Mouse (Mus musculus) kidney, adult 18-20 months (tissue): ENCODE measurements around the gene Papss1.

Source experiments
- DNase-seq: peaks from one replicate; pipeline ENCODE4 v3.0.0; 2021

Papss1 gene

GRCm38 (mm10) chr3:131637664-131638063, 73.1 kb downstream of the Papss1 start:
- no peak for DNase-seq

GRCm38 (mm10) chr3:131638216-131638615, 73.6 kb downstream of the Papss1 start:
- no peak for DNase-seq

- DNase-seq = no peak
Observed at GRCm38 (mm10) chr3:131642681-131643292, 78.2 kb downstream of the Papss1 start.

- no peak for DNase-seq
Observed at GRCm38 (mm10) chr3:131645203-131645602, 80.6 kb downstream of the Papss1 start.

GRCm38 (mm10) chr3:131654366-131654765, 89.8 kb downstream of the Papss1 start:
- no peak for DNase-seq

DNA sequence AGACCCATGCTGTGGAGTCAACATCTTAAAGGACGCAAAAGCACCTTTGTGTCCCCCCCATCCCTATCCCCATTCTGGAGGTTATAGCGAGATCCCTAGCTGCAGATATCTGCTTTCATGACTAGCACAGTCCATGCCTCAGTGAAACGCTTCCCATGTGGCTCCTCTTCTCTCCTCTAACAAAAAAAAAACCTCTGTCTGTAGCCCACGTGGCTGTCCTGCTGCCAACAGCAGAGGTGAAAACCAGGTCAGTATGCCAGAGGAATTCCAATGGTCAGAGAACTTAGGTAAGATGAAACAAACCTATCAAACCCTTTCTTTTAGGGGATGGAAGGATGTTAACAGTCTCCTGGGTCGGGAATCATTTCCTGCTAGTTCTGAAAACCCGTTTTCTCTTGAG, 91.5 kb downstream of the Papss1 start:
- DNase-seq = no peak

- DNase-seq = no peak
Observed at GRCm38 (mm10) chr3:131660126-131660525, 95.6 kb downstream of the Papss1 start.

DNA sequence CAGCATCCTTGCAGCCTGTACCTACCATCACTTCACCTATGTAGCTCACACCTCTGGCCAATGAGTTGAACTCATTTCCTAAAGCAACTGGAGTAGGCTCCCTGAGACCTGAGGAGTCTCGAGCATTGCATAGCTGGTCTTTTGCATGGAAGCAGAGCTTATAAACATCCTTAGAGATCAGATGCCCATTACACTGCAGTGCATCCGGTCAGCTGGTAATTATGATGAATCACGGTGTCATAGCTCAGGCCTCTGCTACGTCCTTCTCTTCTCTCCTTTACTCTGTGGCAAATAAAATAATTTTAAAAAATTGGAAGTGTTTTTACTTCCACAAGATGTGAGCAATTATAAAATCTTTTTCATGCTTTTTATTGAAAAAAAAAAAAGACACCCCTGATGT, 96.1 kb downstream of the Papss1 start:
- no peak for DNase-seq

DNA sequence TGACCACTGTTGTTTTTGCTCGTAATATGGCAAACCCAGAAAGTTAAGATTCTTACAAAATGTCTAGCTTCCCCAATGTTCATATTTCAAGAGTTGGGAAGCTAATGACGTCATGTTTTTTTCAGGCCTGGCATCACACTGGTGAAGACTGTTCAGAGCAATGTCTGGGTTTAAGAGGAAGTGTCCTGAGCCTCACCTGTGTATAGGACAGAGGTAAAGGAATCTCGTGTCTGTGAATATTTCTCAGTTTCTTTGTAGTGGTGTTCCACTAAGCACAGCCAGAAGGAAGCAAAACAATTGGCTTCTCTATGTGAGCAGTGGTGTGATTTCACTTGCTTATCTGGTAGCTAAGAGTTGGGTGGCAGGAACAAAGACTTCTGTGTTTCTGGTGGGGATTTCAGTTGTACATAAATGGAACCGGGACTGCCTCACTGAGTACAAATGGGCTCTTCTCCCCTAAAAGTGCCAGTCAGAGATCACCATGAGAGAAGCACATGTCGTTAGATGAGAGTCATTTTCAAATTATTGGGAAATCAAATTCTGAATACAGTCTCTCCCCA, 98.1 kb downstream of the Papss1 start:
- no peak for DNase-seq

- no peak for DNase-seq
Observed at GRCm38 (mm10) chr3:131669910-131670309, 105.3 kb downstream of the Papss1 start.

DNA sequence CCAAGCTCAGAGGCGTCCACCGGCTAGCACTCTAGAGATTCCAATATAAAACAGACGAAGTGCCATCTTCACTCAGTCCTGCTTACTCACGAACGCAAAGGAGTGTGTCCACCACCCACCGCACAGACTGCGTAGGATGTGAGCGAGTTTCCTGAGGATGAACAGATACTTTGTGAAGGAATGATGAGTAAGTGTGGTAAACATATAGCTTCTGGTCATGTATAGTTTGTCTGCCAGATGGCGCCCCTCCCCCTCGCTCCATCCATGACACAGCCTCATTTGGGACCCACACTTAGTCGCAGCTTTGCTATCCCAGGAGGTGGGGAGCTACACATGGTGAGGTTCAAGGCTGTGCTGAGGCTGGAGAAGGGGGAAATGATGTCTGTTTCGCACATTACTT, 121.5 kb downstream of the Papss1 start:
- DNase-seq = no peak

DNA sequence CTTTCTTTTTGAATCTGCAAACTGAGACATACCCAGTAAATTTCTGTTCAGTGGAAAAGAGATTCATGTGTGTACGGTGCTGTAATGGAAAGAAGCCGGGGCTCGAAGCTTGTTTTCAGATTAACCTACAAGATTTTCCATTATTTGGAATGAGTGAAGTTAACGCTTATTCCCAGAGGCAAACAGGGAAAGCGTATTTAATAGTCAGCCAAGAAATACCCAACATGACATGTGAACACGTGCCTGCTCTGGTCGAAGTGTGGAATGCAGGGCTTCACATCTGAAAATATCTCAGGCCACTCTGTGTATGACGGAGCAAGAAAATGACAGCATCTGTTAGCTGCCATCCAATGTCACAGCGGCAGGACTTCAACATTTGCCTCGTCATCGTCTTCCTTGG, 125.4 kb downstream of the Papss1 start:
- no peak for DNase-seq

DNA sequence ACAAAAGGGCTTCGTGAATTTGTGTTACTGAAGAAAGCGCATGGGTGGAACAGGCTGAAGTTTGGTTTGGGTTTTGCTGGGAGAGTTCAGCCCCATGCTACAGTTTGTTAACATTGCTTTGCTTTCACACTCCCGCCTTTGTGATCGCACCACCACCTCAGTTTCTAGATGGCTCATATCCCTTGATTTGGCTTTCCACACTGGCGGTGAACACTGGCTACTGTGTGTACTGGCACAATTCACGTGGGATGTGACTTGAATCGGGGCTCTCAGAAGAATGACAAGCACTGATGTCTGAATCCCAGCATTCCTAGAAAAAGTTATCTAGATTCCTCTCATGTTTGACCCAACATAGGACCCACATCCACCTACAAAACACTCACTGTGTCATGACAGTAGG, 126.0 kb downstream of the Papss1 start:
- DNase-seq = no peak

DNA sequence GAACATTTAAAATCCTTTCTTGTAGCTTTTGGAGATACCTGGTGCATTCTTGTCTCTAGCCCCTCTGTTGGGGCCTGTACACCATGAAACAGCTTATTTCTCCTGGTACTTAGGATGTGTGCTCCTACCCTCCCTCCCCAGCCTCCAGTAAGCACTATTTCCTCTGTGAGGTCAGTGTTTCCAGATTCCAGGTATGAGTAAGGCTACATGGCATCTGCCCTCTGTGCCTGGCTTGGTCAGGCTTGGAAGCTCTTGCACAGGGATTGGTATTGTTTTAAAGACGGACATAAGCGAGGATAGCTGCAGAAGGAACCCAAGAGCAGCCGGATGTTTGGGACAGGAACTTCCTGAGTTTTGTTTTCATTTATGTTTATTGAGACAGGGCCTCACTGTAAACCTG, 126.6 kb downstream of the Papss1 start:
- DNase-seq = no peak
